8 mouse cellular contexts compared by ENCODE assay signal in the genomic region with DNA sequence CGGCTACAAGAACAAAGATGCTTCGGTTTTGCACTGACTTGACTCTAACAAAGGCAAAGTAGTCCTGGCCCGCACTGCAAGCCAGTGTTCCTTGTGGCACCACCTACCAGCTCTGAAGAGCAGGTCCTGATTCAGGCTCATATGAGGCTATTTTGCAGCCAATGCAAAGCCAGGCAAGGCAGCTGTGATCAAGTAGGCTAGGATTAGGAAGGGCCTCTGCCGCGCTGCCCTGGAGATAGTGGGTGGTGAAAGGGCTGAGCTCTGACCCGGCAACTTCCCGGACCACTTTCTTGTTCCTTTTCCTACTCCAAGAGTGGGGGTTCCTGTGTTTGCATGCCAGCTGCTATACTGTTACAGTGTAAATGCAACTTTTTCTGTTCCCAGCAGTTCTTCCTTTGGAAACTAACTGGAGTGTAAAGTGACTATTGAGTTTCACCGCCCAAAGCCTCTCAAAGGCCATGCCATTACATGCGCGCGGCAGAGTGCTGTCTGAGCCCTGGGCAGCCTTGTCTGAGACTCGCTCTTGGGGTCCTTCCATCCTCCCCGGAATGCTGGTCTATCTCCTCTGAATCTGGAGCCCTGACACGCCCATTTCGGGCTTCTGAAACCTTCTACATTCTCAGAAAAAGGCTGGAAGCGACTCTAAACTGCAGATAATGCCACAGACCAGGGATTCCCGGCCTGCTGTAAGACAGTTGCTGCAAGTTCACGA. TPM values are rescaled to one million over a fixed set of nuclear protein-coding genes. Genes with fewer than 3 reads are reported as not detected.
DNase-seq lines count a peak whose midpoint lies in the region; ATAC-seq and TF ChIP-seq lines count a peak whose summit lies in the region.

No protein-coding gene starts in this region.

- peak overlapping the region; percentile 68 for H3K4me3 ChIP-seq in embryonic facial prominence, embryonic 10.5 days
- peak overlapping the region; percentile 74 for H3K4me3 ChIP-seq in hindbrain, embryonic 16.5 days (ENCODE audit: low read length)
- H3K4me3 ChIP-seq in limb, embryonic 15.5 days, result peak overlapping the region; percentile 53
- H3K4me3 ChIP-seq in cerebellum, adult 2 months (replicated peaks; ENCODE audit: insufficient read depth, low read depth, low read length), result no peak overlapping the region

- H3K4me1 ChIP-seq in embryonic facial prominence, embryonic 10.5 days, result peaks cover 26% of the 10 kb centered on the region
- peaks cover 16% of the 10 kb centered on the region for H3K4me1 ChIP-seq in hindbrain, embryonic 16.5 days (ENCODE audit: control insufficient read depth, insufficient read depth, low read depth, low read length)
- peaks cover 26% of the 10 kb centered on the region for H3K4me1 ChIP-seq in limb, embryonic 15.5 days
- H3K4me1 ChIP-seq in cerebellum, adult 2 months (ENCODE audit: control insufficient read depth, insufficient read depth, low read length), result no peaks in the 10 kb centered on the region

- TF ChIP-seq POLR2A in cerebellum, adult 2 months (IDR thresholded peaks at IDR 0.05; ENCODE audit: borderline replicate concordance, insufficient read depth, low read length), result no peak

- H3K9ac ChIP-seq in hindbrain, embryonic 16.5 days (ENCODE audit: low read depth, low read length), result peak overlapping the region; percentile 77
- peak overlapping the region; percentile 24; the same call in 1 of the 2 replicates for H3K9ac ChIP-seq in limb, embryonic 15.5 days

- peak; percentile 20 for DNase-seq in layer of hippocampus, adult 11-12 months (ENCODE audit: low spot score)
- no peak for DNase-seq in layer of hippocampus, postnatal 14 days (ENCODE audit: low spot score in 2 of 2)
- DNase-seq in embryonic facial prominence, embryonic 10.5 days (ENCODE audit: low spot score), result peak; percentile 47
- DNase-seq in right cerebral cortex, postnatal 14 days, result peak; percentile 9
- no peak for DNase-seq in cerebellum, adult 2 months
- no peak for DNase-seq in cerebellum, adult 8-10 months

- TF ChIP-seq CTCF in cerebellum, adult 2 months (IDR thresholded peaks at IDR 0.05; ENCODE audit: borderline replicate concordance, insufficient read depth, low read depth, low read length), result no peak

- peak overlapping the region; percentile 100 for H3K4me2 ChIP-seq in hindbrain, embryonic 16.5 days (ENCODE audit: low read length)
- peak overlapping the region; percentile 99 for H3K4me2 ChIP-seq in limb, embryonic 15.5 days

- peaks cover 66% of the 10 kb centered on the region for H3K27me3 ChIP-seq in embryonic facial prominence, embryonic 10.5 days (replicated peaks; ENCODE audit: low read depth, poor library complexity, severe bottlenecking)
- H3K27me3 ChIP-seq in hindbrain, embryonic 16.5 days (replicated peaks; ENCODE audit: control insufficient read depth, insufficient read depth, low read length), result peaks cover 14% of the 10 kb centered on the region
- peaks cover 47% of the 10 kb centered on the region for H3K27me3 ChIP-seq in limb, embryonic 15.5 days
- H3K27me3 ChIP-seq in cerebellum, adult 2 months (ENCODE audit: control insufficient read depth, insufficient read depth, low read length), result peaks cover 3% of the 10 kb centered on the region; the same call in 1 of the 2 replicates

- 4% methylated on average over 18 of the region's 18 CpGs for WGBS in embryonic facial prominence, embryonic 10.5 days
- WGBS in hindbrain, embryonic 16.5 days, result 7% methylated on average over 18 of the region's 18 CpGs
- WGBS in limb, embryonic 15.5 days, result 12% methylated on average over 18 of the region's 18 CpGs
- 22% methylated on average over 18 of the region's 18 CpGs for WGBS in cerebellum, adult 2 months

- H3K9me3 ChIP-seq in embryonic facial prominence, embryonic 10.5 days, result no peaks in the 10 kb centered on the region
- no peaks in the 10 kb centered on the region for H3K9me3 ChIP-seq in hindbrain, embryonic 16.5 days (ENCODE audit: control insufficient read depth, low read length)
- no peaks in the 10 kb centered on the region for H3K9me3 ChIP-seq in limb, embryonic 15.5 days

- H3K27ac ChIP-seq in embryonic facial prominence, embryonic 10.5 days (replicated peaks), result no peak overlapping the region
- peak overlapping the region; percentile 42 for H3K27ac ChIP-seq in hindbrain, embryonic 16.5 days (ENCODE audit: low read depth, low read length)
- H3K27ac ChIP-seq in limb, embryonic 15.5 days, result no peak overlapping the region
- no peak overlapping the region for H3K27ac ChIP-seq in cerebellum, adult 2 months (ENCODE audit: insufficient read depth, low read length)

- H3K36me3 ChIP-seq in embryonic facial prominence, embryonic 10.5 days (replicated peaks), result no peaks in the 10 kb centered on the region
- no peaks in the 10 kb centered on the region for H3K36me3 ChIP-seq in hindbrain, embryonic 16.5 days (ENCODE audit: control insufficient read depth, insufficient read depth, low read length)
- H3K36me3 ChIP-seq in limb, embryonic 15.5 days, result no peaks in the 10 kb centered on the region

- ATAC-seq in hindbrain, embryonic 16.5 days, result peak; percentile 31; the same call in 1 of the 2 replicates
- ATAC-seq in limb, embryonic 15.5 days (ENCODE audit: insufficient number of reproducible peaks, low FRiP score, low TSS enrichment, low read depth), result no peak

RNA-seq across cellular contexts. Expression of a gene that starts 2.2 kb away (rescaled TPM):
- total RNA-seq in layer of hippocampus, postnatal 14 days (2021), result 10 to 100 TPM; 86.5 to 90.6 TPM
- 0.71 and 1.6 TPM in 2 replicates for polyA plus RNA-seq in embryonic facial prominence, embryonic 10.5 days (2016; fragmentation: Nextera tagmentation; extraction: Ambion mirVana)
- 5.8 and 6.8 TPM in 2 replicates for polyA plus RNA-seq in hindbrain, embryonic 16.5 days (2015; fragmentation: Nextera tagmentation; extraction: Ambion mirVana)
- 2.0 and 2.1 TPM in 2 replicates for polyA plus RNA-seq in limb, embryonic 15.5 days (2015; fragmentation: Nextera tagmentation; extraction: Ambion mirVana)
- 12.5 and 13.8 TPM in 2 replicates for polyA plus RNA-seq in cerebellum, adult 2 months (2012; rRNA removed)

Comparison
In these comparisons a context has a peak if more than half of its experiments do, and no peak if none do; other contexts are left out.
1. DNase-seq: peak in layer of hippocampus, adult 11-12 months (single experiment), embryonic facial prominence, embryonic 10.5 days (single experiment) and right cerebral cortex, postnatal 14 days (single experiment); none in layer of hippocampus, postnatal 14 days (0 of 2), cerebellum, adult 2 months (0 of 2) and cerebellum, adult 8-10 months (single experiment).